Mouse (Mus musculus) embryonic facial prominence, embryonic 10.5 days (tissue): ENCODE data around the gene Hoxb2. TPM values are rescaled to one million over a fixed set of nuclear protein-coding genes. Genes with fewer than 3 reads are reported as not detected.

ENCODE experiments used
- DNase-seq: peaks from one replicate; pipeline ENCODE4 v3.0.0-alpha.2; 2017; ENCODE audit warnings: low spot score
- H3K27ac ChIP-seq: fragments of 300-500 bp; sonication (generic); replicated peaks from 2 replicates; pipeline ENCODE4 v1.5.1; 2016; ENCODE audit warnings: mild to moderate bottlenecking
- H3K27me3 ChIP-seq: fragments of 300-500 bp; sonication (generic); replicated peaks from 2 replicates; pipeline ENCODE4 v1.6.1; 2016; ENCODE audit warnings: low read depth, mild to moderate bottlenecking; ENCODE audit not compliant: poor library complexity, severe bottlenecking
- H3K36me3 ChIP-seq: fragments of 300-500 bp; sonication (generic); replicated peaks from 2 replicates; pipeline ENCODE4 v1.6.1; 2016; ENCODE audit warnings: mild to moderate bottlenecking, moderate library complexity
- H3K4me1 ChIP-seq: fragments of 300-500 bp; sonication (generic); 2 replicates; pipeline ENCODE4 v1.6.1; 2016
- H3K4me3 ChIP-seq: fragments of 300-500 bp; sonication (generic); 2 replicates; pipeline ENCODE4 v1.5.1; 2016; ENCODE audit warnings: mild to moderate bottlenecking, moderate library complexity
- H3K9me3 ChIP-seq: fragments of 300-500 bp; sonication (generic); 2 replicates; pipeline ENCODE4 v1.6.1; 2016; ENCODE audit warnings: mild to moderate bottlenecking
- WGBS: fragments of 180-500 bp; shearing (Covaris S2); methylation state at CpG from one replicate; pipeline ENCODE4 v1.1.7; 2016; 5-methylcytosine and 5-hydroxymethylcytosine counted together
- polyA plus RNA-seq: library from polyadenylated mRNA; unstranded; fragments of >200 nt; fragmentation: Nextera tagmentation; extraction: Ambion mirVana; gene quantifications from 2 replicates; pipeline ENCODE4 v1.2.1, GENCODE M21; 2016

Gene Hoxb2
- polyA plus RNA-seq, 1 experiment from 2014 or later: 5.8 TPM

GRCm38 (mm10) chr11:96319071-96319902 is 31.0 kb upstream of the Hoxb2 start:
- no peaks in the 10 kb centered on the region for H3K36me3 ChIP-seq
- no peak overlapping the region; the same call in 1 of the 2 replicates for H3K27ac ChIP-seq
- no peaks in the 10 kb centered on the region for H3K9me3 ChIP-seq
- DNase-seq: no peak
- peak overlapping the region; percentile 54 for H3K4me3 ChIP-seq
- H3K27me3 ChIP-seq: peaks cover 100% of the 10 kb centered on the region
- H3K4me1 ChIP-seq: peaks cover 11% of the 10 kb centered on the region
- under 1% methylated on average over 34 of the region's 34 CpGs for WGBS

GRCm38 (mm10) chr11:96319910-96320309 is 30.4 kb upstream of the Hoxb2 start:
- no peak overlapping the region for H3K27ac ChIP-seq
- peak overlapping the region; percentile 54; the same call in 1 of the 2 replicates for H3K4me3 ChIP-seq
- H3K4me1 ChIP-seq: peaks cover 11% of the 10 kb centered on the region
- H3K27me3 ChIP-seq: peaks cover 100% of the 10 kb centered on the region
- DNase-seq: no peak
- under 1% methylated on average over 29 of the region's 29 CpGs for WGBS
- H3K36me3 ChIP-seq: no peaks in the 10 kb centered on the region
- no peaks in the 10 kb centered on the region for H3K9me3 ChIP-seq

GRCm38 (mm10) chr11:96320688-96321087 is 29.6 kb upstream of the Hoxb2 start:
- Histone ChIP-seq H3K9me3 (no peaks in the 10 kb centered on the region), H3K27me3 (peaks cover 100% of the 10 kb centered on the region), H3K4me1 (peaks cover 11% of the 10 kb centered on the region), H3K27ac (no peak overlapping the region), H3K36me3 (no peaks in the 10 kb centered on the region), H3K4me3 (no peak overlapping the region)
- WGBS: 2% methylated on average over 17 of the region's 17 CpGs
- DNase-seq: no peak

- H3K27ac ChIP-seq: no peak overlapping the region
- no peak for DNase-seq
- H3K27me3 ChIP-seq: peaks cover 100% of the 10 kb centered on the region
- no peak overlapping the region for H3K4me3 ChIP-seq
- WGBS: 5% methylated on average over 5 of the region's 5 CpGs
- no peaks in the 10 kb centered on the region for H3K9me3 ChIP-seq
- H3K36me3 ChIP-seq: no peaks in the 10 kb centered on the region
- peaks cover 11% of the 10 kb centered on the region for H3K4me1 ChIP-seq
Observed at GRCm38 (mm10) chr11:96321846-96322245, 28.5 kb upstream of the Hoxb2 start.

GRCm38 (mm10) chr11:96322738-96323137 is 27.6 kb upstream of the Hoxb2 start:
- Histone ChIP-seq H3K4me3 (no peak overlapping the region), H3K9me3 (no peaks in the 10 kb centered on the region), H3K4me1 (peaks cover 11% of the 10 kb centered on the region), H3K27me3 (peaks cover 100% of the 10 kb centered on the region), H3K36me3 (no peaks in the 10 kb centered on the region), H3K27ac (no peak overlapping the region)
- 2% methylated on average over 6 of the region's 6 CpGs for WGBS
- no peak for DNase-seq

GRCm38 (mm10) chr11:96323154-96323553 is 27.2 kb upstream of the Hoxb2 start, which contains the start of gene Hoxb3:
Gene Hoxb3, plus strand, starts transcription at chr11:96323326.
- WGBS: 3% methylated on average over 10 of the region's 10 CpGs
- Histone ChIP-seq H3K27ac (no peak within 1 kb of the TSS), H3K4me1 (peaks cover 8% of the 10 kb centered on the region)

GRCm38 (mm10) chr11:96324125-96324524 is 26.2 kb upstream of the Hoxb2 start:
- WGBS: under 1% methylated on average over 5 of the region's 5 CpGs
- 0 out of 2 replicates have a peak overlapping the region, but pooled peaks have one; percentile 11 for H3K4me3 ChIP-seq
- no peak overlapping the region for H3K27ac ChIP-seq
- no peaks in the 10 kb centered on the region for H3K36me3 ChIP-seq
- no peaks in the 10 kb centered on the region for H3K9me3 ChIP-seq
- DNase-seq: no peak
- H3K27me3 ChIP-seq: peaks cover 100% of the 10 kb centered on the region
- H3K4me1 ChIP-seq: peaks cover under 1% of the 10 kb centered on the region; the same call in 1 of the 2 replicates

More at GRCm38 (mm10) chr11:96323154-96323553, 27.2 kb upstream of the Hoxb2 start, which contains the start of gene Hoxb3:
- Histone ChIP-seq H3K27me3 (peaks cover 100% of the 10 kb centered on the region), H3K4me3 (0 out of 2 replicates have a peak within 1 kb of the TSS, but pooled peaks have one; percentile 11), H3K9me3 (no peaks in the 10 kb centered on the region), H3K36me3 (no peaks in the 10 kb centered on the region)
- no peak for DNase-seq

GRCm38 (mm10) chr11:96324965-96325364 is 25.4 kb upstream of the Hoxb2 start:
- Histone ChIP-seq H3K27me3 (peaks cover 100% of the 10 kb centered on the region), H3K9me3 (no peaks in the 10 kb centered on the region), H3K27ac (no peak overlapping the region), H3K36me3 (no peaks in the 10 kb centered on the region), H3K4me1 (no peaks in the 10 kb centered on the region), H3K4me3 (peak overlapping the region; percentile 11; the same call in 1 of the 2 replicates)
- no peak for DNase-seq
- WGBS: 2% methylated on average over 8 of the region's 8 CpGs

GRCm38 (mm10) chr11:96325747-96326212 is 24.5 kb upstream of the Hoxb2 start:
- peaks cover 100% of the 10 kb centered on the region for H3K27me3 ChIP-seq
- peak overlapping the region; percentile 32; the same call in 1 of the 2 replicates for H3K4me3 ChIP-seq
- DNase-seq: no peak
- no peaks in the 10 kb centered on the region for H3K9me3 ChIP-seq
- H3K4me1 ChIP-seq: no peaks in the 10 kb centered on the region
- H3K27ac ChIP-seq: no peak overlapping the region
- WGBS: under 1% methylated on average over 22 of the region's 22 CpGs
- no peaks in the 10 kb centered on the region for H3K36me3 ChIP-seq

- Histone ChIP-seq H3K4me3 (0 out of 2 replicates have a peak overlapping the region, but pooled peaks have one; percentile 32), H3K9me3 (no peaks in the 10 kb centered on the region), H3K27me3 (peaks cover 100% of the 10 kb centered on the region), H3K27ac (no peak overlapping the region), H3K4me1 (no peaks in the 10 kb centered on the region; the same call in 1 of the 2 replicates), H3K36me3 (no peaks in the 10 kb centered on the region)
- under 1% methylated on average over 12 of the region's 12 CpGs for WGBS
- no peak for DNase-seq
Observed at GRCm38 (mm10) chr11:96326705-96327104, 23.6 kb upstream of the Hoxb2 start.

- no peaks in the 10 kb centered on the region for H3K36me3 ChIP-seq
- WGBS: 1% methylated on average over 7 of the region's 7 CpGs
- no peak overlapping the region for H3K27ac ChIP-seq
- no peak overlapping the region for H3K4me3 ChIP-seq
- H3K27me3 ChIP-seq: peaks cover 100% of the 10 kb centered on the region
- no peak for DNase-seq
- H3K4me1 ChIP-seq: peaks cover 3% of the 10 kb centered on the region
- H3K9me3 ChIP-seq: no peaks in the 10 kb centered on the region
Observed at GRCm38 (mm10) chr11:96327122-96327521, 23.2 kb upstream of the Hoxb2 start.

- Histone ChIP-seq H3K4me1 (peaks cover 9% of the 10 kb centered on the region), H3K36me3 (no peaks in the 10 kb centered on the region), H3K27ac (no peak overlapping the region), H3K4me3 (0 out of 2 replicates have a peak overlapping the region, but pooled peaks have one; percentile 1), H3K9me3 (no peaks in the 10 kb centered on the region), H3K27me3 (peaks cover 100% of the 10 kb centered on the region)
- DNase-seq: no peak
- WGBS: 2% methylated on average over 5 of the region's 5 CpGs
Observed at GRCm38 (mm10) chr11:96327750-96328149, 22.6 kb upstream of the Hoxb2 start.
